ENCODE assay signal across 8 mouse cellular contexts in the genomic region with DNA sequence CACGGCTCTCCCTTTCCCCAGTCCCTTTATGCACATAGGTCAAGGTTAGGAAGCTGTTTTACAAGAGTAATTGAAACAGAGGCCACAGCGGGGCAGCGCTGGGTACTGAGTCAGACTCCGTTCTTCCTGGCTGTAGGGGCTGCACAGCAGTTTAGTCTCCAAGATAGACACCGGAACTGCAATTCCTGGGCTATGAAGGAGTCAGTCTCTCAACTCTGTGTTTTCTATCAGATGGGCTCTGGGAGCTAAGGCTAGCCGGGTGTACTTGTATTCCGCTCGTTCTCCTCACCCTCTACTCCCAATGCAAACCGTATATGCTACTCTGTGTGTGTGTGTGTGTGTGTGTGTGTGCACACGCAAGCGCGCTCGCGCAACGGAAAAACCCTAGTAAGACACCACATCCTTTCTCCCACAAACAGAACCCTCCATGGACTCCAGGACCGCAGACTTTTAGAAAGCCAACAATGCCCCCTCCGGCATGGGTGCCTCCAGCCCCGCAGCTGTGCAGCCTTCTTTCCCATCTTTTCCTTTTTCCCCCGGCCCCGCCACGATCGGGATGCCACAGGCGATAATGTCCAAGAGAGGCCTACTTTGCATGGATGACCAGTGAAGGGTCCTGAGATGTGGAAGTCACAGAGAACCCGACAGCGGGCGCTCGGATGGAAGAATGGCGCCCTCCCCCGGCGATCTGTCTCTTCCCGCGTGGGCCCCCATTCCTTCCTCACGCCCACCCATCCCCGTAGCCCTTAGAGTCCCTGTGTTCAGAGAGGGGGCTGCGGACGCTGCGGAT. TPM values are rescaled to one million over a fixed set of nuclear protein-coding genes. Genes with fewer than 3 reads are reported as not detected.
DNase-seq lines count a peak whose midpoint lies in the region; ATAC-seq and TF ChIP-seq lines count a peak whose summit lies in the region.

No protein-coding gene starts in this region.

- H3K4me1 ChIP-seq in CH12.LX (ENCODE audit: control insufficient read depth in 1 of 2, insufficient read depth in 2 of 2) = peaks cover 11 to 64% of the 10 kb centered on the region in 2 experiments
- no peaks in the 10 kb centered on the region for H3K4me1 ChIP-seq in bone marrow, adult 2 months (ENCODE audit: control insufficient read depth, insufficient read depth, low read length)
- H3K4me1 ChIP-seq in forebrain, embryonic 10.5 days = peaks cover 47% of the 10 kb centered on the region
- peaks cover 21% of the 10 kb centered on the region for H3K4me1 ChIP-seq in heart, postnatal 0 days (ENCODE audit: control insufficient read depth, insufficient read depth)
- no peaks in the 10 kb centered on the region; the same call in 1 of the 2 replicates for H3K4me1 ChIP-seq in lung, adult 2 months (ENCODE audit: control insufficient read depth, insufficient read depth, low read length)
- peaks cover 43% of the 10 kb centered on the region for H3K4me1 ChIP-seq in neural tube, embryonic 13.5 days (replicated peaks)

- in situ Hi-C loops in CH12.LX (cut with MboI; ENCODE audit: low pct_ligation_motif_present, low pct_unique_long_range_greater_than_20kb, low sequenced_read_pairs) = no loop called here

- dilution Hi-C loops in CH12.LX (cut with MboI; ENCODE audit: extremely low pct_ligation_motif_present, extremely low pct_unique_long_range_greater_than_20kb, low sequenced_read_pairs) = no loop called here

- H3K36me3 ChIP-seq in CH12.LX (replicated peaks in 1 of 2; ENCODE audit: control insufficient read depth in 1 of 2, insufficient read depth in 1 of 2, low read length in 1 of 2) = peaks cover 4 to 15% of the 10 kb centered on the region in 2 experiments
- peaks cover 14% of the 10 kb centered on the region for H3K36me3 ChIP-seq in forebrain, embryonic 10.5 days (replicated peaks)
- H3K36me3 ChIP-seq in heart, postnatal 0 days (replicated peaks; ENCODE audit: control insufficient read depth, insufficient read depth, low read length) = peaks cover 15% of the 10 kb centered on the region
- H3K36me3 ChIP-seq in neural tube, embryonic 13.5 days = peaks cover 14% of the 10 kb centered on the region

- WGBS in bone marrow, adult 2 months = under 1% methylated on average over 37 of the region's 37 CpGs
- 2% methylated on average over 37 of the region's 37 CpGs for WGBS in forebrain, embryonic 10.5 days
- under 1% methylated on average over 37 of the region's 37 CpGs for WGBS in heart, postnatal 0 days
- WGBS in lung, adult 2 months = 2% methylated on average over 37 of the region's 37 CpGs
- WGBS in neural tube, embryonic 13.5 days = under 1% methylated on average over 37 of the region's 37 CpGs

- peak in 1 of 2 experiments; percentile 70; a peak in 2 of 4 replicates for TF ChIP-seq CTCF in CH12.LX (conservative IDR thresholded peaks at IDR 0.05 in 1 of 2, IDR thresholded peaks at IDR 0.05 in 1 of 2; ENCODE audit: low read depth in 2 of 2, low read length in 2 of 2)
- TF ChIP-seq CTCF in bone marrow, adult 2 months (IDR thresholded peaks at IDR 0.05; ENCODE audit: control insufficient read depth, insufficient read depth, low read length) = peak; percentile 55
- peak; percentile 40 for TF ChIP-seq CTCF in heart, postnatal 0 days (IDR thresholded peaks at IDR 0.05; ENCODE audit: low read depth)
- peak; percentile 59 for TF ChIP-seq CTCF in lung, adult 2 months (IDR thresholded peaks at IDR 0.05; ENCODE audit: insufficient read depth, low read length)

- no peaks in the 10 kb centered on the region for H3K27me3 ChIP-seq in CH12.LX (replicated peaks)
- peaks cover 29% of the 10 kb centered on the region for H3K27me3 ChIP-seq in forebrain, embryonic 10.5 days (ENCODE audit: poor library complexity, severe bottlenecking)
- no peaks in the 10 kb centered on the region for H3K27me3 ChIP-seq in heart, postnatal 0 days (ENCODE audit: control insufficient read depth, insufficient read depth, low read length)
- no peaks in the 10 kb centered on the region for H3K27me3 ChIP-seq in neural tube, embryonic 13.5 days

- H3K27ac ChIP-seq in CH12.LX (ENCODE audit: insufficient read depth, low read depth) = peak overlapping the region; percentile 59
- H3K27ac ChIP-seq in bone marrow, adult 2 months (ENCODE audit: control insufficient read depth, insufficient read depth, low read depth, low read length, poor library complexity) = peak overlapping the region; percentile 97
- H3K27ac ChIP-seq in forebrain, embryonic 10.5 days = peak overlapping the region; percentile 91
- H3K27ac ChIP-seq in heart, postnatal 0 days (ENCODE audit: low read depth) = peak overlapping the region; percentile 96
- H3K27ac ChIP-seq in neural tube, embryonic 13.5 days (replicated peaks) = peak overlapping the region; percentile 96

- peak overlapping the region; percentile 70 for H3K9ac ChIP-seq in CH12.LX (ENCODE audit: insufficient read depth, low read depth)
- H3K9ac ChIP-seq in heart, postnatal 0 days (replicated peaks; ENCODE audit: low read depth, low read length) = peak overlapping the region; percentile 97
- peak overlapping the region; percentile 98 for H3K9ac ChIP-seq in neural tube, embryonic 13.5 days

- peak overlapping the region; percentile 59 to 73 (median 70) for H3K4me3 ChIP-seq in CH12.LX (replicated peaks in 1 of 3; ENCODE audit: low read depth in 2 of 3, low read length in 2 of 3, poor library complexity in 1 of 3)
- H3K4me3 ChIP-seq in bone marrow, adult 2 months (replicated peaks; ENCODE audit: control insufficient read depth, low read depth, low read length) = peak overlapping the region; percentile 97
- H3K4me3 ChIP-seq in forebrain, embryonic 10.5 days = peak overlapping the region; percentile 70
- H3K4me3 ChIP-seq in heart, postnatal 0 days (ENCODE audit: low read depth, low read length) = peak overlapping the region; percentile 82
- peak overlapping the region; percentile 75 for H3K4me3 ChIP-seq in lung, adult 2 months (replicated peaks; ENCODE audit: extremely low read depth, low read depth, low read length)
- H3K4me3 ChIP-seq in neural tube, embryonic 13.5 days = peak overlapping the region; percentile 83

- peak; percentile 60 for TF ChIP-seq RAD21 in CH12.LX (IDR thresholded peaks at IDR 0.05; ENCODE audit: low read depth, low read length)

- DNase-seq in CH12.LX (ENCODE audit: extremely low read depth) = peak; percentile 69
- DNase-seq in forebrain, embryonic 10.5 days (ENCODE audit: extremely low spot score, low spot score) = peak; percentile 60
- peak; percentile 85 for DNase-seq in heart, postnatal 0 days (ENCODE audit: low spot score)
- peak; percentile 64 to 75 for DNase-seq in kidney, postnatal 36 days
- DNase-seq in lung, adult 2 months = peak; percentile 55
- peak; percentile 62 to 73 for DNase-seq in thymus, postnatal 10 days (ENCODE audit: low spot score in 2 of 2)

- peak overlapping the region; percentile 78 for H3K4me2 ChIP-seq in CH12.LX (ENCODE audit: insufficient read depth, low read depth, poor library complexity, severe bottlenecking)
- H3K4me2 ChIP-seq in heart, postnatal 0 days (ENCODE audit: low read depth, low read length) = peak overlapping the region; percentile 90
- H3K4me2 ChIP-seq in neural tube, embryonic 13.5 days = peak overlapping the region; percentile 79

- TF ChIP-seq EP300 in CH12.LX (IDR thresholded peaks at IDR 0.05; ENCODE audit: low read length) = peak; percentile 42; the same call in 1 of the 2 replicates
- no peak for TF ChIP-seq EP300 in heart, postnatal 0 days (IDR thresholded peaks at IDR 0.05; ENCODE audit: low read depth)

- no peak for TF ChIP-seq POLR2A in CH12.LX (IDR thresholded peaks at IDR 0.05; ENCODE audit: low read depth, low read length)
- no peak for TF ChIP-seq POLR2A in bone marrow, adult 2 months (IDR thresholded peaks at IDR 0.05; ENCODE audit: borderline replicate concordance, control insufficient read depth, low read depth, low read length)
- peak; percentile 16; the same call in 1 of the 2 replicates for TF ChIP-seq POLR2A in lung, adult 2 months (IDR thresholded peaks at IDR 0.05; ENCODE audit: borderline replicate concordance, extremely low read depth, low read depth, low read length)

- no peaks in the 10 kb centered on the region for H3K9me3 ChIP-seq in CH12.LX (replicated peaks; ENCODE audit: low read length)
- no peaks in the 10 kb centered on the region for H3K9me3 ChIP-seq in forebrain, embryonic 10.5 days
- H3K9me3 ChIP-seq in heart, postnatal 0 days (replicated peaks; ENCODE audit: control insufficient read depth, low read length) = no peaks in the 10 kb centered on the region
- H3K9me3 ChIP-seq in neural tube, embryonic 13.5 days = no peaks in the 10 kb centered on the region

- H3K79me2 ChIP-seq in CH12.LX (replicated peaks; ENCODE audit: control insufficient read depth, extremely low read depth, insufficient read depth, poor library complexity, severe bottlenecking) = no peaks in the 10 kb centered on the region; the same call in 1 of the 2 replicates

- peak; percentile 28 for ATAC-seq in heart, postnatal 0 days (ENCODE audit: insufficient read depth, low read depth)
- ATAC-seq in neural tube, embryonic 13.5 days (ENCODE audit: low read depth) = peak; percentile 67

TF ChIP-seq in CH12.LX, 34 proteins besides CTCF, POLR2A, EP300 and RAD21 (continues in another document):
- no peak for TF ChIP-seq USF1 (IDR thresholded peaks at IDR 0.05; ENCODE audit: low read depth, low read length)
- TF ChIP-seq MXI1 (IDR thresholded peaks at IDR 0.05; ENCODE audit: low read depth, low read length) = no peak
- peak; percentile 78 for TF ChIP-seq NRF1 (IDR thresholded peaks at IDR 0.05; ENCODE audit: low read depth, low read length)
- TF ChIP-seq MAZ (IDR thresholded peaks at IDR 0.05; ENCODE audit: low read depth, low read length) = 0 out of 2 replicates have a peak, but pooled peaks have one; percentile 17
- no peak; the same call in 1 of the 2 replicates for TF ChIP-seq UBTF (IDR thresholded peaks at IDR 0.05; ENCODE audit: low read depth, low read length)
- TF ChIP-seq TCF12 (IDR thresholded peaks at IDR 0.05; ENCODE audit: low read depth, low read length) = peak; percentile 13; the same call in 1 of the 2 replicates
- peak; percentile 56 for TF ChIP-seq ETS1 (conservative IDR thresholded peaks at IDR 0.05; ENCODE audit: low read depth, low read length)
- no peak for TF ChIP-seq GABPA (IDR thresholded peaks at IDR 0.05; ENCODE audit: insufficient replicate concordance, low read depth, low read length)
- TF ChIP-seq MYC (IDR thresholded peaks at IDR 0.05; ENCODE audit: low read depth, low read length) = peak; percentile 42; the same call in 1 of the 2 replicates

RNA-seq across cellular contexts. Expression of gene Lbh, which starts 0.7 kb away (rescaled TPM):
- total RNA-seq in CH12.LX (2012; rRNA removed) (12.2 and 14.4 TPM in 2 replicates), CH12.LX (2014; rRNA removed) (13.1 and 16.7 TPM in 2 replicates)
- polyA plus RNA-seq in CH12.LX (2012; ENCODE audit: insufficient read length, low read depth) = 26.0 and 30.0 TPM in 2 replicates
- 19.3 and 31.8 TPM in 2 replicates for polyA plus RNA-seq in bone marrow, adult 2 months (2011; ENCODE audit: insufficient read depth, insufficient read length, low replicate concordance, missing spikeins)
- 1.3 and 1.8 TPM in 2 replicates for polyA plus RNA-seq in forebrain, embryonic 10.5 days (2016; fragmentation: Nextera tagmentation; extraction: Ambion mirVana)
- 453 and 478 TPM in 2 replicates for total RNA-seq in heart, postnatal 0 days (2014; rRNA removed; ENCODE audit: low replicate concordance)
- 28.5 and 31.1 TPM in 2 replicates for polyA plus RNA-seq in heart, postnatal 0 days (2015; fragmentation: Nextera tagmentation; extraction: Ambion mirVana)
- 151 and 253 TPM in 2 replicates for polyA plus RNA-seq in lung, adult 2 months (2012; rRNA removed)
- 6.3 and 7.5 TPM in 2 replicates for polyA plus RNA-seq in neural tube, embryonic 13.5 days (2015; fragmentation: Nextera tagmentation; extraction: Ambion mirVana)

Comparison
In these comparisons a context has a peak if more than half of its experiments do, and no peak if none do; other contexts are left out.
1. Peak in every context shown above with its lines: DNase-seq, ATAC-seq, H3K4me3 ChIP-seq and H3K27ac ChIP-seq.